Mouse (Mus musculus) intestine, embryonic 16.5 days (tissue): ENCODE measurements around the gene Krtap6-5. TPM values are rescaled to one million over a fixed set of nuclear protein-coding genes. Genes with fewer than 3 reads are reported as not detected.
"Not testable (repeated sequence)": the region's sequence is repeated elsewhere in the genome, so short reads cannot be mapped to it uniquely, and the experiment has no call there.

Experiments
- ATAC-seq: fragments of 200-750 bp; cut with Nextera tagmentation; 2 replicates; pipeline ENCODE4 v1.8.0; 2017; ENCODE audit warnings: moderate TSS enrichment, moderate library complexity
- H3K27ac ChIP-seq: fragments of 300-500 bp; sonication (generic); 2 replicates; pipeline ENCODE4 v1.5.1; 2014; ENCODE audit warnings: mild to moderate bottlenecking, low read length
- H3K27me3 ChIP-seq: fragments of 300-500 bp; sonication (generic); replicated peaks from 2 replicates; pipeline ENCODE4 v1.6.1; 2014; ENCODE audit warnings: low read length, control low read depth, mixed read lengths; ENCODE audit not compliant: control insufficient read depth, insufficient read depth
- H3K36me3 ChIP-seq: fragments of 300-500 bp; sonication (generic); 2 replicates; pipeline ENCODE4 v1.6.1; 2014; ENCODE audit warnings: low read length, control low read depth; ENCODE audit not compliant: control insufficient read depth, insufficient read depth
- H3K4me1 ChIP-seq: fragments of 300-500 bp; sonication (generic); 2 replicates; pipeline ENCODE4 v1.6.1; 2014; ENCODE audit warnings: low read length, control low read depth, mixed read lengths; ENCODE audit not compliant: control insufficient read depth, insufficient read depth
- H3K4me2 ChIP-seq: fragments of 300-500 bp; sonication (generic); 2 replicates; pipeline ENCODE4 v1.6.1; 2014; ENCODE audit warnings: low read depth, low read length, control low read depth
- H3K4me3 ChIP-seq: fragments of 300-500 bp; sonication (generic); 2 replicates; pipeline ENCODE4 v1.5.1; 2014; ENCODE audit warnings: mild to moderate bottlenecking, low read length
- H3K9ac ChIP-seq: fragments of 300-500 bp; sonication (generic); 2 replicates; pipeline ENCODE4 v1.6.1; 2014; ENCODE audit warnings: low read depth, low read length
- H3K9me3 ChIP-seq: fragments of 300-500 bp; sonication (generic); 2 replicates; pipeline ENCODE4 v1.6.1; 2016; ENCODE audit warnings: low read length, control low read depth; ENCODE audit not compliant: control insufficient read depth
- WGBS: fragments of 180-500 bp; shearing (Covaris S2); extraction: QIAGEN DNeasy Blood & Tissue Kit; methylation state at CpG from one replicate; pipeline ENCODE4 v1.1.7; 2014; 5-methylcytosine and 5-hydroxymethylcytosine counted together
- polyA plus RNA-seq: library from polyadenylated mRNA; unstranded; fragments of >200 nt; fragmentation: Nextera tagmentation; extraction: Ambion mirVana; gene quantifications from 2 replicates; pipeline ENCODE4 v1.2.1, GENCODE M21; 2015

The Krtap6-5 gene
- polyA plus RNA-seq: not detected in 2 replicates

- WGBS: 87% methylated on average over 3 of the region's 3 CpGs
- Histone ChIP-seq H3K4me1 (no peaks in the 10 kb centered on the region), H3K4me3 (no peak within 1 kb of the TSS), H3K27me3 (no peaks in the 10 kb centered on the region), H3K27ac (no peak within 1 kb of the TSS), H3K36me3 (no peaks in the 10 kb centered on the region), H3K4me2 (no peak within 1 kb of the TSS), H3K9me3 (no peaks in the 10 kb centered on the region), H3K9ac (no peak within 1 kb of the TSS)
- no peak for ATAC-seq
Measured at GRCm38 (mm10) chr16:89047783-89048182, at the start of gene Krtap6-5. Gene Krtap6-5, minus strand, starts transcription at chr16:89047883.

- not testable (repeated sequence) for H3K27ac ChIP-seq, H3K27me3 ChIP-seq, H3K36me3 ChIP-seq, H3K4me1 ChIP-seq, H3K9me3 ChIP-seq, ATAC-seq, H3K4me3 ChIP-seq, H3K9ac ChIP-seq, H3K4me2 ChIP-seq
- WGBS: 62% methylated on average over 2 of the region's 2 CpGs
Measured at GRCm38 (mm10) chr16:89071041-89071440, 23.4 kb upstream of the Krtap6-5 start.

DNA sequence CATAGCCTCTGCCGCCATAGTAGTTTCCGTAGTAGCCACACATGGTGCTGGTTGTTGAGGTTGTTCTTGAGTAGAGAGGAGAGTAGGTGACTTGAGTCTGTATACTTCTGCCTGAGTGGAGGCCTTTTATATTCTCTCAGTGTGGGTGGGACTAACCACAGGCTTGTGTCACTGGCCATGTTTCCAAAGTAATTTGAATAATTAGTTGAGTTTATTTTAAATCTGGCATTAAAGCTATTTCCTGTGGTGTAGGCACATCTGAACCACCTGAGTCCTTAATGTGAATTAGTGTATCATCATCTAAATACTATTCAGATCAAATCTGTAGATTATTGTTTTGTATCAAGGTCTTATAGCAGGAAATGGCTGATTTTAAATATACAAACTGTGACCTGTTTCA, 16.2 kb upstream of the Krtap6-5 start, which contains the start of gene 1110025L11Rik:
1110025L11Rik (minus strand) TSS at position 101 of the 400 bp plus-strand sequence.
- H3K4me2 ChIP-seq, H3K9me3 ChIP-seq, ATAC-seq, H3K9ac ChIP-seq, H3K27me3 ChIP-seq, H3K4me3 ChIP-seq, H3K4me1 ChIP-seq, H3K36me3 ChIP-seq, H3K27ac ChIP-seq: not testable (repeated sequence)
- no CpG with 5 or more reads among the region's 2 CpGs for WGBS

GRCm38 (mm10) chr16:89041372-89041771, 6.3 kb downstream of the Krtap6-5 start, which contains the start of gene Gm10228:
Gene Gm10228, minus strand, starts transcription at chr16:89041472.
- not testable (repeated sequence) for H3K4me3 ChIP-seq, H3K27ac ChIP-seq, H3K27me3 ChIP-seq, H3K4me1 ChIP-seq, H3K4me2 ChIP-seq, H3K9ac ChIP-seq, H3K9me3 ChIP-seq, H3K36me3 ChIP-seq, ATAC-seq
- 95% methylated on average over 2 of the region's 4 CpGs for WGBS

GRCm38 (mm10) chr16:89031399-89031798, 16.3 kb downstream of the Krtap6-5 start, which contains the start of gene Krtap6-1:
Gene Krtap6-1, plus strand, starts transcription at chr16:89031699.
- H3K9ac ChIP-seq, H3K27me3 ChIP-seq, ATAC-seq, H3K4me2 ChIP-seq, H3K4me1 ChIP-seq, H3K9me3 ChIP-seq, H3K36me3 ChIP-seq, H3K4me3 ChIP-seq, H3K27ac ChIP-seq: not testable (repeated sequence)
- over 99% methylated on average over 3 of the region's 3 CpGs for WGBS

DNA sequence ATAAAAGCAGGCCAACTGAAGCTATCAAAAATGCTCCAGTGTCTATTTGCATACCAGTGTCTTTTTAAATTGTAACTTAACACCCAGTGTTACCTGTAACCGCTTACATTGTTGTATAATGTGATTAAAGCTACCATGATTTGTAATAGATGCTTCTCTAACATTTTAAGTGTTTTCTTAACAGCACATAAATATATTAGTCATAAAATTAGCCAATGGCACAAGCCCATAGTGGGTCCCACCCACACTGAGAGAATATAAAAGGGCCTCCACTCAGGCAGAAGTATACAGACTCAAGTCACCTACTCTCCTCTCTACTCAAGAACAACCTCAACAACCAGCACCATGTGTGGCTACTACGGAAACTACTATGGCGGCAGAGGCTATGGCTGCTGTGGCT, 32.7 kb downstream of the Krtap6-5 start, which contains the start of gene Gm10229:
Gm10229 (plus strand) TSS at position 301 of the 400 bp plus-strand sequence.
- H3K4me1 ChIP-seq, H3K9ac ChIP-seq, H3K9me3 ChIP-seq, H3K36me3 ChIP-seq, H3K27ac ChIP-seq, H3K4me3 ChIP-seq, ATAC-seq, H3K27me3 ChIP-seq, H3K4me2 ChIP-seq: not testable (repeated sequence)
- 90% methylated on average over 1 of the region's 3 CpGs for WGBS

GRCm38 (mm10) chr16:89013973-89014372, 33.7 kb downstream of the Krtap6-5 start:
- Histone ChIP-seq H3K9ac (no peak overlapping the region), H3K27me3 (no peaks in the 10 kb centered on the region), H3K9me3 (no peaks in the 10 kb centered on the region), H3K4me1 (no peaks in the 10 kb centered on the region), H3K36me3 (no peaks in the 10 kb centered on the region), H3K4me3 (no peak overlapping the region), H3K27ac (no peak overlapping the region), H3K4me2 (no peak overlapping the region)
- no peak for ATAC-seq
- 94% methylated on average over 3 of the region's 3 CpGs for WGBS

DNA sequence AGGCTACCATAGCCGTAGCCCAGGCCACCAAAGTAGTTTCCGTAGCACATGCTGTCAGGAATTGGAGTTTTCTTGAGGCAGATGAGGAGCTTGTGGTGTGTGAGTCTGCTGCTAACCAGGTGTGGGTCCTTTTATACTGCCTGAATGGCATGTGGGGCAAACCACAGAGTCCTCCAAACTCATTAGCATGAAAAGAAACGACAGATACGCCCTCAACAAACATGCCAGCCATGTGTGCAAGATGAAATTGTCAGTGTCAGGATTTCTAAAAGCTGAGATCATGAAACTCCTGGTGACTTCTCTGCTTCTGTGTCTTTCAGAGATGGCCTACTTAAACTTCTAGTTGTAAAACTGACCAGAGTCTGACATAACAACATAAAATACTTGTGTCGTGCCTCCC, 37.0 kb downstream of the Krtap6-5 start, which contains the start of gene Krtap22-2:
Krtap22-2 (minus strand) TSS at position 101 of the 400 bp plus-strand sequence.
- 80% methylated on average over 5 of the region's 5 CpGs for WGBS
- H3K4me2 ChIP-seq: no peak within 1 kb of the TSS
- H3K27ac ChIP-seq: no peak within 1 kb of the TSS
- no peak within 1 kb of the TSS for H3K9ac ChIP-seq
- H3K9me3 ChIP-seq: no peaks in the 10 kb centered on the region
- H3K4me1 ChIP-seq: no peaks in the 10 kb centered on the region
- no peaks in the 10 kb centered on the region for H3K36me3 ChIP-seq
- no peak within 1 kb of the TSS for H3K4me3 ChIP-seq
- H3K27me3 ChIP-seq: no peaks in the 10 kb centered on the region
- no peak for ATAC-seq
